Mouse (Mus musculus) hindbrain, embryonic 13.5 days (tissue): Measurements from ENCODE around the gene Pbld1. TPM values are rescaled to one million over a fixed set of nuclear protein-coding genes. Genes with fewer than 3 reads are reported as not detected.

Source experiments
- polyA plus RNA-seq: library from polyadenylated mRNA; unstranded; fragments of >200 nt; fragmentation: Nextera tagmentation; extraction: Ambion mirVana; gene quantifications from 2 replicates; pipeline ENCODE4 v1.2.1, GENCODE M21; 2015

Gene Pbld1
- polyA plus RNA-seq, 1 experiment from 2014 or later, result 1.6 TPM

Other genes starting within 250 kb of the Pbld1 start
- 35.1 and 35.8 TPM in 2 replicates for gene Tet1, start 151.2 kb upstream of the Pbld1 start, polyA plus RNA-seq
- 13.9 and 14.5 TPM in 2 replicates for gene Slc25a16, start 139.5 kb upstream of the Pbld1 start, polyA plus RNA-seq
- gene Dna2, start 113.1 kb upstream of the Pbld1 start, polyA plus RNA-seq, result 5.1 and 6.4 TPM in 2 replicates
- 52.6 and 57.0 TPM in 2 replicates for gene Rufy2, start 79.9 kb upstream of the Pbld1 start, polyA plus RNA-seq
- gene Hnrnph3, start 35.9 kb upstream of the Pbld1 start, polyA plus RNA-seq, result 193 and 195 TPM in 2 replicates
- gene Pbld2, start 35.8 kb upstream of the Pbld1 start, polyA plus RNA-seq, result 0.88 and 1.1 TPM in 2 replicates
- gene Atoh7, start 39.5 kb downstream of the Pbld1 start, polyA plus RNA-seq, result 1.6 and 2.1 TPM in 2 replicates
- gene Mypn, start 143.8 kb downstream of the Pbld1 start, polyA plus RNA-seq, result 0.17 and 0.57 TPM in 2 replicates
- 30.0 and 33.4 TPM in 2 replicates for gene Herc4, start 183.6 kb downstream of the Pbld1 start, polyA plus RNA-seq